Comparison of ENCODE assay signal across 25 mouse cellular contexts in genomic region chr11:84080327-84080726, GRCm38 (mm10). TPM values are rescaled to one million over a fixed set of nuclear protein-coding genes. Genes with fewer than 3 reads are reported as not detected.
A peak's percentile ranks its signal among the peaks of the same experiment; 100 is the strongest.
DNase-seq lines count a peak whose midpoint lies in the region; ATAC-seq and TF ChIP-seq lines count a peak whose summit lies in the region.
"Had no signal": no experiment of that assay in that cellular context is flagged by ENCODE, and none has a peak within 500 bp of the region (broad histone marks: within the 10 kb centered on the region; RNA-seq: fewer than 3 reads in every experiment).

No protein-coding gene starts in this region.

- peak overlapping the region; percentile 62 for H3K27ac ChIP-seq in heart, embryonic 15.5 days
- H3K27ac ChIP-seq in left cerebral cortex, adult 2 months = peak overlapping the region; percentile 28; the same call in 1 of the 2 replicates
- H3K27ac ChIP-seq: embryonic facial prominence, embryonic 15.5 days; forebrain, embryonic 15.5 days; hindbrain, embryonic 13.5 days; limb, embryonic 13.5 days; liver, embryonic 13.5 days; midbrain, embryonic 13.5 days; neural tube, embryonic 12.5 days had no signal

- intact Hi-C loops in left cerebral cortex, adult 2 months (cut with DNase I) = no loop called here
- intact Hi-C loops in left cerebral cortex, postnatal 25 days (cut with DNase I) = no loop called here

- H3ac ChIP-seq in C2C12 (ENCODE audit: control insufficient read depth, insufficient read length, low read depth) = no peak overlapping the region

- H3K27me3 ChIP-seq in heart, embryonic 15.5 days = no peaks in the 10 kb centered on the region
- no peaks in the 10 kb centered on the region for H3K27me3 ChIP-seq in C2C12 (ENCODE audit: control insufficient read depth, insufficient read depth, insufficient read length)
- no peaks in the 10 kb centered on the region for H3K27me3 ChIP-seq in Patski
- H3K27me3 ChIP-seq: embryonic facial prominence, embryonic 15.5 days; forebrain, embryonic 15.5 days; hindbrain, embryonic 13.5 days; limb, embryonic 13.5 days; liver, embryonic 13.5 days; megakaryocyte, embryonic 14.5 days; midbrain, embryonic 13.5 days; neural tube, embryonic 12.5 days had no signal

- no peak for DNase-seq in heart, adult 18-20 months
- no peak for DNase-seq in left cerebral cortex, adult 2 months (ENCODE audit: extremely low spot score in 1 of 2, low spot score in 2 of 2)
- DNase-seq in left cerebral cortex, postnatal 25 days (ENCODE audit: low spot score in 2 of 2) = no peak
- DNase-seq in Patski (ENCODE audit: low read depth, low spot score) = no peak
- DNase-seq in frontal cortex, postnatal 14 days (ENCODE audit: low spot score in 2 of 2) = no peak
- DNase-seq: adrenal gland, postnatal 36 days; cerebellum, adult 9-11 months; gastrocnemius, postnatal 36 days; kidney, adult 2 months; kidney, postnatal 36 days; layer of hippocampus, postnatal 36 days; liver, embryonic 13.5 days; lung, postnatal 14 days; right cerebral cortex, postnatal 14 days; spleen, adult 18-20 months had no signal

- H3K79me2 ChIP-seq in C2C12 (ENCODE audit: control insufficient read depth, insufficient read depth) = no peaks in the 10 kb centered on the region

- no peak for ATAC-seq in heart, embryonic 15.5 days (replicated peaks; ENCODE audit: insufficient number of reproducible peaks, insufficient read depth, low FRiP score, low read depth)
- peak; percentile 28 for ATAC-seq in Patski
- ATAC-seq: forebrain, embryonic 15.5 days; midbrain, embryonic 13.5 days had no signal

- in situ Hi-C loops in Patski (cut with MboI; ENCODE audit: low pct_unique_long_range_greater_than_20kb) = no loop called here

- no peaks in the 10 kb centered on the region for H3K79me3 ChIP-seq in C2C12 (ENCODE audit: low read depth)

- H3K4me3 ChIP-seq in heart, embryonic 15.5 days = no peak overlapping the region
- H3K4me3 ChIP-seq in left cerebral cortex, adult 2 months = no peak overlapping the region
- no peak overlapping the region for H3K4me3 ChIP-seq in C2C12 (ENCODE audit: insufficient read depth, poor library complexity, severe bottlenecking)
- H3K4me3 ChIP-seq: embryonic facial prominence, embryonic 15.5 days; forebrain, embryonic 15.5 days; hindbrain, embryonic 13.5 days; limb, embryonic 13.5 days; liver, embryonic 13.5 days; megakaryocyte, embryonic 14.5 days; midbrain, embryonic 13.5 days; neural tube, embryonic 12.5 days had no signal

- H3K9me3 ChIP-seq in heart, embryonic 15.5 days (replicated peaks) = no peaks in the 10 kb centered on the region
- H3K9me3 ChIP-seq: embryonic facial prominence, embryonic 15.5 days; forebrain, embryonic 15.5 days; hindbrain, embryonic 13.5 days; limb, embryonic 13.5 days; liver, embryonic 13.5 days; megakaryocyte, embryonic 14.5 days; midbrain, embryonic 13.5 days; neural tube, embryonic 12.5 days had no signal

- H3K4me1 ChIP-seq in heart, embryonic 15.5 days (replicated peaks) = peaks cover 19% of the 10 kb centered on the region
- H3K4me1 ChIP-seq: liver, embryonic 13.5 days; midbrain, embryonic 13.5 days; neural tube, embryonic 12.5 days had no signal

- H3K4me2 ChIP-seq in heart, embryonic 15.5 days = no peak overlapping the region
- H3K4me2 ChIP-seq: embryonic facial prominence, embryonic 15.5 days; forebrain, embryonic 15.5 days; hindbrain, embryonic 13.5 days; limb, embryonic 13.5 days; liver, embryonic 13.5 days; midbrain, embryonic 13.5 days; neural tube, embryonic 12.5 days had no signal

- 65% methylated on average over 3 of the region's 3 CpGs for WGBS in heart, embryonic 15.5 days

- POLR2A ChIA-PET in Patski (lab: Charles Lee) = interaction anchor here (1.0 to 1.6 kb wide), 2 partner anchors 34 to 37 kb away, joined by 3 read pairs; no protein-coding TSS in a partner anchor

- no peak for TF ChIP-seq CTCF in left cerebral cortex, adult 2 months (IDR thresholded peaks at IDR 0.05)
- TF ChIP-seq CTCF in C2C12 (IDR thresholded peaks at IDR 0.05; ENCODE audit: control insufficient read depth, insufficient read depth, insufficient read length) (no peak), Patski (IDR thresholded peaks at IDR 0.05) (peak; percentile 17)

- H3K36me3 ChIP-seq in heart, embryonic 15.5 days = peaks cover 17% of the 10 kb centered on the region
- H3K36me3 ChIP-seq in C2C12 (ENCODE audit: control insufficient read depth, insufficient read depth) = peaks cover 38% of the 10 kb centered on the region

- CTCF ChIA-PET in Patski (lab: Charles Lee) = no interaction called here

- H3K9ac ChIP-seq in heart, embryonic 15.5 days = no peak overlapping the region
- H3K9ac ChIP-seq: embryonic facial prominence, embryonic 15.5 days; forebrain, embryonic 15.5 days; hindbrain, embryonic 13.5 days; limb, embryonic 13.5 days; liver, embryonic 13.5 days; midbrain, embryonic 13.5 days; neural tube, embryonic 12.5 days had no signal

TF ChIP-seq in C2C12, 6 proteins besides CTCF, POLR2A, EP300 and RAD21:
- TF ChIP-seq MYOG (IDR thresholded peaks at IDR 0.05; ENCODE audit: control insufficient read depth, extremely low read depth, insufficient read length) (no peak), MYOD1 (IDR thresholded peaks at IDR 0.05; ENCODE audit: control insufficient read depth, insufficient read length, low read depth) (peak; percentile 61), USF1 (IDR thresholded peaks at IDR 0.05; ENCODE audit: low read depth) (no peak), MAX (IDR thresholded peaks at IDR 0.05) (no peak), FOSL1 (IDR thresholded peaks at IDR 0.05; ENCODE audit: insufficient read depth, low read length, poor library complexity, severe bottlenecking) (peak; percentile 67), CEBPB (IDR thresholded peaks at IDR 0.05; ENCODE audit: low read depth) (no peak)

RNA-seq across cellular contexts. Expression of gene Dusp14, which starts 11.3 kb away (rescaled TPM):
- 4.3 and 8.9 TPM in 2 replicates for polyA plus RNA-seq in heart, embryonic 15.5 days (2015; fragmentation: Nextera tagmentation; extraction: Ambion mirVana)
- under 1 TPM in 1 of 2 experiments, not detected in 1; 0.44 TPM for total RNA-seq in heart, adult 18-20 months (2021)
- total RNA-seq in left cerebral cortex, adult 2 months (2021) = 10 to 100 TPM; 80.7 to 92.7 TPM
- 10 to 100 TPM; 72.7 to 80.8 TPM for total RNA-seq in left cerebral cortex, postnatal 25 days (2021)
- 25.4 TPM for polyA plus RNA-seq in C2C12 (2012; fragmentation: generic; extraction: Trizol)
- 34.8 TPM for polyA plus RNA-seq in Patski (2021)
- total RNA-seq: common myeloid progenitor, adult 5-6 weeks had no signal

RNA-seq across cellular contexts. Expression of gene Tada2a, which starts 49.1 kb away (rescaled TPM):
- polyA plus RNA-seq in heart, embryonic 15.5 days (2015; fragmentation: Nextera tagmentation; extraction: Ambion mirVana) = 15.5 and 20.1 TPM in 2 replicates
- 1 to 10 TPM; 6.6 to 8.3 TPM for total RNA-seq in heart, adult 18-20 months (2021)
- total RNA-seq in left cerebral cortex, adult 2 months (2021) = 10 to 100 TPM; 34.0 to 35.5 TPM
- 10 to 100 TPM; 34.6 to 36.2 TPM for total RNA-seq in left cerebral cortex, postnatal 25 days (2021)
- polyA plus RNA-seq in C2C12 (2012; fragmentation: generic; extraction: Trizol) = 10.2 TPM
- polyA plus RNA-seq in Patski (2021) = 22.9 TPM

RNA-seq across cellular contexts. Expression of gene Acaca, which starts 49.1 kb away (rescaled TPM):
- 5.9 and 7.5 TPM in 2 replicates for polyA plus RNA-seq in heart, embryonic 15.5 days (2015; fragmentation: Nextera tagmentation; extraction: Ambion mirVana)
- total RNA-seq in heart, adult 18-20 months (2021) = 10 to 100 TPM; 22.9 to 70.7 TPM
- 10 to 100 TPM; 80.8 to 81.2 TPM for total RNA-seq in left cerebral cortex, adult 2 months (2021)
- 10 to 100 TPM; 77.2 to 79.4 TPM for total RNA-seq in left cerebral cortex, postnatal 25 days (2021)
- 29.9 TPM for polyA plus RNA-seq in C2C12 (2012; fragmentation: generic; extraction: Trizol)
- 29.4 TPM for polyA plus RNA-seq in Patski (2021)

Comparison
In these comparisons a context has a peak if more than half of its experiments do, and no peak if none do; other contexts are left out.
1. RNA of gene Dusp14, which starts 11.3 kb away (total RNA-seq): 80.7 to 92.7 TPM in left cerebral cortex, adult 2 months and 72.7 to 80.8 TPM in left cerebral cortex, postnatal 25 days; 0.44 TPM in heart, adult 18-20 months; every median in the first group is over 10 times any median in the second.